ENCODE assay signal across 8 mouse cellular contexts in the genomic region with DNA sequence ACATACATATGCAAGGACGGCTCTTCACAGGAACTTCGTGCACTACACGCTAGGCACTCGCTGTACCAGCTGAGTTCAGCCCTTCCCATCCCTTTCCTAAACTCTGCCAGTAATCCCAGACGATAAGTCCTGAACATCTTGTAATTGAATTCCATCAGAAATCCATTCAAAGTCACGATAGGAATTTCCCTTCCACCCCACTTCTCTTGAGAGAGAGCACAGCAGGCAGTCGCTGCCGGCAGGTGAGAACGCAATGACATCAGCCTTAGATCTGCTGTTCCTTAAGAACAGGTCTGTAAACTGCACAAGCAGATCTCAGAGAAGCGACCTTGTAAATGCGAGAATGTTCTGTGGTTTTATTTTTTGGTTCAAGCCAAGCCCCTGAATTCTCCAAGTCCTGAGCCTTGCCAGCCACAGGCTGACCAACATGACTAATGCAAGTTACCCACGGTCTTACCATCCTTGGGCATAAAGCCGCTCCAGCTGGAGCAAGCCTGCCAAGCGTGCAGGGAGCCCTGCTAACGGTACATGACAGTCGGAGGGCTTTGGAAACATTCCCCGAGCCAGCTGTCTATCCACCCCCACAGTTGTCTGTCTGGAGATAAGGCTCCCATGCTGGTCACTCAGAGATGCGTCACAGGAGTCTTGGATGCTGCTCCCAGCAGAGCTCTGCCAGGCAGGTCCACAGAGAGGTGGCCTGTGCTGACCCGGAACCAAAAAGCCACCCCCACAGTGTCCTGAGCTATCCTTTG.
DNase-seq lines count a peak whose midpoint lies in the region; ATAC-seq and TF ChIP-seq lines count a peak whose summit lies in the region.

No protein-coding gene starts in this region.

- H3K36me3 ChIP-seq in hindbrain, embryonic 16.5 days (ENCODE audit: control insufficient read depth, insufficient read depth, low read length) = no peaks in the 10 kb centered on the region
- H3K36me3 ChIP-seq in thymus, adult 2 months (ENCODE audit: control insufficient read depth, insufficient read depth, low read length) = no peaks in the 10 kb centered on the region

- no peaks in the 10 kb centered on the region for H3K9me3 ChIP-seq in hindbrain, embryonic 16.5 days (ENCODE audit: control insufficient read depth, low read length)

- DNase-seq in WW6 (ENCODE audit: low read depth, low spot score) = peak; percentile 11
- DNase-seq in cerebellum, adult 18-20 months = peak; percentile 30 to 43
- peak; percentile 58 for DNase-seq in gastrocnemius, adult 18-20 months (ENCODE audit: low spot score)
- DNase-seq in left cerebral cortex, postnatal 10 days (ENCODE audit: extremely low spot score in 1 of 2, low spot score in 2 of 2) = peak; percentile 69 to 75
- peak; percentile 90 for DNase-seq in retina, postnatal 1 day
- no peak for DNase-seq in thymus, adult 2 months
- DNase-seq in spleen, postnatal 4 days (ENCODE audit: low spot score in 2 of 2) = no peak

- no peak overlapping the region; the same call in none of the 2 replicates for H3K27ac ChIP-seq in hindbrain, embryonic 16.5 days (ENCODE audit: low read depth, low read length)
- H3K27ac ChIP-seq in thymus, adult 2 months (ENCODE audit: control insufficient read depth, insufficient read depth, low read length) = no peak overlapping the region

- no peaks in the 10 kb centered on the region for H3K27me3 ChIP-seq in hindbrain, embryonic 16.5 days (replicated peaks; ENCODE audit: control insufficient read depth, insufficient read depth, low read length)
- H3K27me3 ChIP-seq in thymus, adult 2 months (ENCODE audit: control insufficient read depth, insufficient read depth, low read length) = no peaks in the 10 kb centered on the region

- no peak for TF ChIP-seq POLR2A in thymus, adult 2 months (IDR thresholded peaks at IDR 0.05; ENCODE audit: control insufficient read depth, extremely low read depth, insufficient read depth, low read length, poor library complexity)

- no peak overlapping the region for H3K4me2 ChIP-seq in hindbrain, embryonic 16.5 days (ENCODE audit: low read length)

- H3K4me1 ChIP-seq in hindbrain, embryonic 16.5 days (ENCODE audit: control insufficient read depth, insufficient read depth, low read depth, low read length) = peaks cover 13% of the 10 kb centered on the region
- no peaks in the 10 kb centered on the region for H3K4me1 ChIP-seq in thymus, adult 2 months (replicated peaks; ENCODE audit: control insufficient read depth, insufficient read depth, low read length)

- ATAC-seq in hindbrain, embryonic 16.5 days = peak; percentile 76

- no peak for TF ChIP-seq CTCF in thymus, adult 2 months (IDR thresholded peaks at IDR 0.05; ENCODE audit: borderline replicate concordance, control insufficient read depth, extremely low read depth, insufficient read depth, low read length, poor library complexity)

- WGBS in hindbrain, embryonic 16.5 days = 35% methylated on average over 19 of the region's 19 CpGs
- 85% methylated on average over 19 of the region's 19 CpGs for WGBS in thymus, adult 2 months

- H3K4me3 ChIP-seq in hindbrain, embryonic 16.5 days (ENCODE audit: low read length) = no peak overlapping the region
- no peak overlapping the region for H3K4me3 ChIP-seq in thymus, adult 2 months (ENCODE audit: control insufficient read depth, insufficient read depth, low read length)

- intact Hi-C loops in left cerebral cortex, postnatal 10 days (cut with DNase I) = no loop called here

- no peak overlapping the region for H3K9ac ChIP-seq in hindbrain, embryonic 16.5 days (ENCODE audit: low read depth, low read length)

Comparison
In these comparisons a context has a peak if more than half of its experiments do, and no peak if none do; other contexts are left out.
1. DNase-seq: peak in WW6 (single experiment), cerebellum, adult 18-20 months (2 of 2), gastrocnemius, adult 18-20 months (single experiment), left cerebral cortex, postnatal 10 days (2 of 2) and retina, postnatal 1 day (single experiment); none in thymus, adult 2 months (single experiment) and spleen, postnatal 4 days (0 of 2).